Mouse (Mus musculus): ENCODE data around the gene D16Ertd472e. TPM values are rescaled to one million over a fixed set of nuclear protein-coding genes. Genes with fewer than 3 reads are reported as not detected.

The D16Ertd472e gene
- polyA plus RNA-seq, 1 experiment from 2014 or later, result 15.7 TPM

DNA sequence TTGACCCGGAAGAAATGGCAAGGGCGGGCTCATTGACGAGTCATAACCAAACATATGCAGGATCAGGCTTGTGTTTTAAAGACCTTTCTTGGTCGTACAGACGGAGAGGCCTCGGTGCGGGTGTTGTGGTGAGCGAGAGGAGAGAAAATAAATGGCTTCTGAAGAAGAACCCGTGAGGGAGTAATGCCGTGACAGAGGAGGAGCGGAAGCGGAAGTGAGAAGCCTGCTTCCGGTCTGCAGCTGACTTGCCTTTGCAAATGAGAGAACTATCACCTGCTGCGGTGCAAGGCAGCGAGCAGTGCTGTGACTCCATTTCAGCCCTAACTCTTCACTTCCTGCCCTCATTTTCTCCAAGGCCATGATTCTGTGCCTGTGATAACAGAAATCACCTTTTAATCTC lies 16.4 kb downstream of the D16Ertd472e start:
- peaks cover 3% of the 10 kb centered on the region; the same call in 1 of the 2 replicates for H3K36me3 ChIP-seq (ENCODE audit: control insufficient read depth, insufficient read depth, low read length)
- DNase-seq (ENCODE audit: low spot score) (peak; percentile 42), ATAC-seq (replicated peaks; ENCODE audit: low FRiP score) (no peak)
- H3K27me3 ChIP-seq (ENCODE audit: control insufficient read depth, insufficient read depth, low read length), result no peaks in the 10 kb centered on the region
- WGBS, result 93% methylated on average over 15 of the region's 15 CpGs
- no peaks in the 10 kb centered on the region for H3K4me1 ChIP-seq (replicated peaks; ENCODE audit: control insufficient read depth, insufficient read depth, low read length)
- H3K9me3 ChIP-seq (ENCODE audit: control insufficient read depth, low read length), result peaks cover 4% of the 10 kb centered on the region; the same call in 1 of the 2 replicates
- no peak overlapping the region for H3K9ac ChIP-seq (ENCODE audit: low read length)
- no peak overlapping the region for H3K4me3 ChIP-seq (ENCODE audit: low read depth, low read length)
- no peak overlapping the region for H3K27ac ChIP-seq (ENCODE audit: low read depth, low read length)
- H3K4me2 ChIP-seq (ENCODE audit: low read depth, low read length, severe bottlenecking), result no peak overlapping the region

- no peaks in the 10 kb centered on the region for H3K27me3 ChIP-seq (ENCODE audit: control insufficient read depth, insufficient read depth, low read length)
- H3K4me1 ChIP-seq (replicated peaks; ENCODE audit: control insufficient read depth, insufficient read depth, low read length), result no peaks in the 10 kb centered on the region
- peaks cover 4% of the 10 kb centered on the region; the same call in 1 of the 2 replicates for H3K9me3 ChIP-seq (ENCODE audit: control insufficient read depth, low read length)
- DNase-seq (ENCODE audit: low spot score) (no peak), ATAC-seq (replicated peaks; ENCODE audit: low FRiP score) (no peak)
- H3K27ac ChIP-seq (ENCODE audit: low read depth, low read length), result no peak overlapping the region
- 95% methylated on average over 4 of the region's 4 CpGs for WGBS
- H3K4me2 ChIP-seq (ENCODE audit: low read depth, low read length, severe bottlenecking), result no peak overlapping the region
- no peak overlapping the region for H3K4me3 ChIP-seq (ENCODE audit: low read depth, low read length)
- peaks cover 3% of the 10 kb centered on the region; the same call in 1 of the 2 replicates for H3K36me3 ChIP-seq (ENCODE audit: control insufficient read depth, insufficient read depth, low read length)
- H3K9ac ChIP-seq (ENCODE audit: low read length), result no peak overlapping the region
Observed at GRCm38 (mm10) chr16:78557573-78557972, 18.9 kb downstream of the D16Ertd472e start.

DNA sequence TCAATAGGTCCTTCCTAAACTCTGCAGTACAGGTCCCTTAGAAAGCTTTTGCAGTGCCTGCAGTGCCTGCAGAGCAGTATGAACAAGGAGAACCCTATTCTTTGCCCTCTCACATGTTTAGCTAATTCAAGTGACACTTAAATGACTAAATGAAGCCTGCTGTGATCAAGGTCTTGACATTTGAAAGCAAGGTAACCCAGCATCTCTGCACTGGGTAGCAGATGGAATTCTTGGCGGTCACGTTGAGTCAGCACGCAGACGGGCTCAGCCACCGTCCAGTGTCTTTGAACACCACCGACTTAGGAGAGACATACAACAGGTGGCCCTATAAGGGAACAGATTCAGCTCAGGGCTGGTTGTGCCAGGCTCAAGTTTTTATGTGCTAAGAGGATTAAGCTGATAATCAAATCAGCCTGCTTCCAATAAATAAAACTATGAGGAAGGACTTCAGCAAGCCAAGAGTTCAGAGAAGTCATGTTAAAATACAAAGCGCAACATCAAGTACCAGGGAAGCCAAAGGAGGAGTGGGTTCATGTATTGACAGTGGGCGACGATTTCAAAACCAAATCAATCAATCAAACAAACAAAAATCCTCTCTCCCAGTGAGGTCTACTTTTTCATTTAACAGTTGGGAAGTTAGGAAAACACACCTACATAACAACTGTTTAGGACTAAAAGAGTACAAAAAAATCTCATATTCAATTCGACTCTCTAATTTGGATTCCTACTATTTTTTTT lies 21.4 kb downstream of the D16Ertd472e start:
- Histone ChIP-seq H3K27ac (ENCODE audit: low read depth, low read length) (no peak overlapping the region), H3K36me3 (ENCODE audit: control insufficient read depth, insufficient read depth, low read length) (peaks cover 3% of the 10 kb centered on the region; the same call in 1 of the 2 replicates), H3K4me2 (ENCODE audit: low read depth, low read length, severe bottlenecking) (no peak overlapping the region), H3K4me1 (replicated peaks; ENCODE audit: control insufficient read depth, insufficient read depth, low read length) (no peaks in the 10 kb centered on the region; the same call in 1 of the 2 replicates), H3K9ac (ENCODE audit: low read length) (no peak overlapping the region), H3K4me3 (ENCODE audit: low read depth, low read length) (no peak overlapping the region), H3K27me3 (ENCODE audit: control insufficient read depth, insufficient read depth, low read length) (no peaks in the 10 kb centered on the region), H3K9me3 (ENCODE audit: control insufficient read depth, low read length) (peaks cover 4% of the 10 kb centered on the region; the same call in 1 of the 2 replicates)
- ATAC-seq (replicated peaks; ENCODE audit: low FRiP score), result no peak
- DNase-seq (ENCODE audit: low spot score), result no peak
- WGBS, result 84% methylated on average over 10 of the region's 10 CpGs

DNA sequence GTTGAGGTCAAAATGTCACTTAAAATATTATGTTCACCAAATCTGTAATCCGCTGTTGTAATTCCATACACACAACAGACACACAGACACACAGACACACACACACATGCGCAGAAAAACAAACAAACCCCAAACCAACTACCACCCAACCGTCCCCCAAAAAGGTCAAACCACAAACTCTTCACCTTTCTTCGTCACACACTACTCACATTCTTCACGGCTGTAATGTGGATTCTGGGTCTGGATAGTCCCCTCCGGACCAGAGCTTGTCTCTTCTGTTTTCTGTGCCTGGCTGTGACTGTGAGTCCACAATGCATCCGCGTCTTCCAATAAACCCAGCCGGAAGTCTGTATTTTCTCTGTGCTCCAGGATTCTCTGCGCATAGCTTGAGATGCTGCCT lies 29.1 kb downstream of the D16Ertd472e start:
- no peak for DNase-seq (ENCODE audit: low spot score)
- WGBS, result 95% methylated on average over 10 of the region's 10 CpGs
- no peaks in the 10 kb centered on the region; the same call in 1 of the 2 replicates for H3K4me1 ChIP-seq (replicated peaks; ENCODE audit: control insufficient read depth, insufficient read depth, low read length)
- H3K36me3 ChIP-seq (ENCODE audit: control insufficient read depth, insufficient read depth, low read length), result peaks cover 4% of the 10 kb centered on the region; the same call in 1 of the 2 replicates
- no peak overlapping the region for H3K9ac ChIP-seq (ENCODE audit: low read length)
- H3K4me2 ChIP-seq (ENCODE audit: low read depth, low read length, severe bottlenecking), result no peak overlapping the region
- no peak overlapping the region for H3K4me3 ChIP-seq (ENCODE audit: low read depth, low read length)
- ATAC-seq (replicated peaks; ENCODE audit: low FRiP score), result no peak
- no peaks in the 10 kb centered on the region for H3K9me3 ChIP-seq (ENCODE audit: control insufficient read depth, low read length)
- H3K27ac ChIP-seq (ENCODE audit: low read depth, low read length), result no peak overlapping the region
- H3K27me3 ChIP-seq (ENCODE audit: control insufficient read depth, insufficient read depth, low read length), result no peaks in the 10 kb centered on the region

- Histone ChIP-seq H3K4me3 (ENCODE audit: low read depth, low read length) (no peak overlapping the region), H3K4me2 (ENCODE audit: low read depth, low read length, severe bottlenecking) (no peak overlapping the region), H3K9ac (ENCODE audit: low read length) (no peak overlapping the region), H3K9me3 (ENCODE audit: control insufficient read depth, low read length) (no peaks in the 10 kb centered on the region), H3K36me3 (ENCODE audit: control insufficient read depth, insufficient read depth, low read length) (peaks cover 4% of the 10 kb centered on the region; the same call in 1 of the 2 replicates), H3K27ac (ENCODE audit: low read depth, low read length) (no peak overlapping the region), H3K27me3 (ENCODE audit: control insufficient read depth, insufficient read depth, low read length) (no peaks in the 10 kb centered on the region), H3K4me1 (replicated peaks; ENCODE audit: control insufficient read depth, insufficient read depth, low read length) (no peaks in the 10 kb centered on the region; the same call in 1 of the 2 replicates)
- DNase-seq (ENCODE audit: low spot score), result no peak
- no peak for ATAC-seq (replicated peaks; ENCODE audit: low FRiP score)
- 91% methylated on average over 6 of the region's 6 CpGs for WGBS
Observed at GRCm38 (mm10) chr16:78546529-78546928, 30.0 kb downstream of the D16Ertd472e start.

DNA sequence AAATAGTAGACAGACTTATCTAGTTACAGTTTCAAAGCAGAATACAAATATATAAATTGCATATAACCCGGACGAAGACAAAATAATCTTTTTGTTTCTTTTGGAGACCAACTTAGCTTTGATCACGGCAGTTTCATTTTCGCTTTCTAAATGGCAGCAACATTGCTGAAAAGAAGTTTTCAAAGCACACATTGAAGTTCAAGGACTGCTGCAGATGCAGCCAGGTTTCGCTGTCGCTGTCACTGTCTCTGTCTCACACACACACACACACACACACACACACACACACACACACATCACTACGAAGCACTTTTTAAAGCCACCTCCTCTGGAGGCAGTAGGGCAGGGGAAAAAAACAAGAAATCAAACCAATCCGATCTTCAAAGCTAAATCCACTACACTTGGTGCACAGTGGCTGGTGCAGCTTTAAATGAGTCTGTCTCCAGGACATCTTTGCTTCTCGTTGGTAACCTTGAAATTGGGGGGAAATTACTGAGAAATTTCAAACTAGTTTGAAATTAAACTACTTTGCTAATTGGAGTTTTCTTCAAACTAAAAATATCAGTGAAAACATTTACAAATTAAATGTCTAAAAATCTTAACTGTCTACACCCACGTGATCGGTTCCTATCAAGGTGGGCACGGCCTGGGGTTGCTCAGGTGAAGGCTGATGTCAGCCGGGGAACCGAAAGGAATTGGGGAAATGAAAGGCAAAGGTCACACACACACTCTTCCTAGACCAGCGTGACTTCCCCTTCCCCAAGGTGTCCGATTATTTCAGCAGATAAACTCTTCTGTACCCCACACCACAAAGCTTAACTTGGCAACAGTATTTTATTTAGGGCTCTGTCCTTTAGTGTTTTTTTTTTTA lies 35.9 kb downstream of the D16Ertd472e start:
- H3K4me3 ChIP-seq (ENCODE audit: low read depth, low read length), result no peak overlapping the region
- no peak overlapping the region for H3K27ac ChIP-seq (ENCODE audit: low read depth, low read length)
- H3K36me3 ChIP-seq (ENCODE audit: control insufficient read depth, insufficient read depth, low read length), result peaks cover 4% of the 10 kb centered on the region; the same call in 1 of the 2 replicates
- no peaks in the 10 kb centered on the region for H3K9me3 ChIP-seq (ENCODE audit: control insufficient read depth, low read length)
- no peaks in the 10 kb centered on the region for H3K4me1 ChIP-seq (replicated peaks; ENCODE audit: control insufficient read depth, insufficient read depth, low read length)
- DNase-seq (ENCODE audit: low spot score) (no peak), ATAC-seq (replicated peaks; ENCODE audit: low FRiP score) (no peak)
- H3K4me2 ChIP-seq (ENCODE audit: low read depth, low read length, severe bottlenecking), result no peak overlapping the region
- no peaks in the 10 kb centered on the region for H3K27me3 ChIP-seq (ENCODE audit: control insufficient read depth, insufficient read depth, low read length)
- no peak overlapping the region for H3K9ac ChIP-seq (ENCODE audit: low read length)
- WGBS, result 92% methylated on average over 16 of the region's 16 CpGs

GRCm38 (mm10) chr16:78537798-78538422 lies 38.6 kb downstream of the D16Ertd472e start:
- no peak for ATAC-seq (replicated peaks; ENCODE audit: low FRiP score)
- Histone ChIP-seq H3K27ac (ENCODE audit: low read depth, low read length) (no peak overlapping the region), H3K4me1 (replicated peaks; ENCODE audit: control insufficient read depth, insufficient read depth, low read length) (no peaks in the 10 kb centered on the region), H3K4me2 (ENCODE audit: low read depth, low read length, severe bottlenecking) (no peak overlapping the region), H3K27me3 (ENCODE audit: control insufficient read depth, insufficient read depth, low read length) (no peaks in the 10 kb centered on the region), H3K9me3 (ENCODE audit: control insufficient read depth, low read length) (no peaks in the 10 kb centered on the region), H3K36me3 (ENCODE audit: control insufficient read depth, insufficient read depth, low read length) (no peaks in the 10 kb centered on the region), H3K9ac (ENCODE audit: low read length) (no peak overlapping the region), H3K4me3 (ENCODE audit: low read depth, low read length) (no peak overlapping the region)
- 89% methylated on average over 8 of the region's 8 CpGs for WGBS
- DNase-seq (ENCODE audit: low spot score), result no peak

- Histone ChIP-seq H3K4me2 (ENCODE audit: low read depth, low read length, severe bottlenecking) (no peak overlapping the region), H3K9me3 (ENCODE audit: control insufficient read depth, low read length) (no peaks in the 10 kb centered on the region), H3K27me3 (ENCODE audit: control insufficient read depth, insufficient read depth, low read length) (no peaks in the 10 kb centered on the region), H3K9ac (ENCODE audit: low read length) (no peak overlapping the region), H3K36me3 (ENCODE audit: control insufficient read depth, insufficient read depth, low read length) (no peaks in the 10 kb centered on the region), H3K27ac (ENCODE audit: low read depth, low read length) (no peak overlapping the region), H3K4me3 (ENCODE audit: low read depth, low read length) (no peak overlapping the region), H3K4me1 (replicated peaks; ENCODE audit: control insufficient read depth, insufficient read depth, low read length) (peaks cover under 1% of the 10 kb centered on the region; the same call in 1 of the 2 replicates)
- WGBS, result 81% methylated on average over 7 of the region's 7 CpGs
- ATAC-seq (replicated peaks; ENCODE audit: low FRiP score) (no peak), DNase-seq (ENCODE audit: low spot score) (no peak)
Observed at GRCm38 (mm10) chr16:78537322-78537721, 39.2 kb downstream of the D16Ertd472e start.

All from forebrain, embryonic 11.5 days (tissue).